Mouse (Mus musculus) testis, adult 2 months (tissue): ENCODE results near the gene 1810062G17Rik. TPM values are rescaled to one million over a fixed set of nuclear protein-coding genes. Genes with fewer than 3 reads are reported as not detected.

Experiments used
- H3K27ac ChIP-seq: fragments of 200-500 bp; 2 replicates; pipeline ENCODE4 v1.5.1; 2012; ENCODE audit warnings: low read depth, low read length; ENCODE audit not compliant: control insufficient read depth, insufficient read depth
- H3K27me3 ChIP-seq: fragments of 200-500 bp; 2 replicates; pipeline ENCODE4 v1.6.1; 2012; ENCODE audit warnings: mild to moderate bottlenecking, low read length, moderate library complexity; ENCODE audit not compliant: control insufficient read depth, insufficient read depth
- H3K36me3 ChIP-seq: fragments of 200-500 bp; 2 replicates; pipeline ENCODE4 v1.6.1; 2012; ENCODE audit warnings: mild to moderate bottlenecking, low read length; ENCODE audit not compliant: control insufficient read depth, insufficient read depth
- H3K4me1 ChIP-seq: fragments of 200-500 bp; 2 replicates; pipeline ENCODE4 v1.6.1; 2012; ENCODE audit warnings: low read length; ENCODE audit not compliant: control insufficient read depth, insufficient read depth
- H3K4me3 ChIP-seq: fragments of 200-500 bp; 2 replicates; pipeline ENCODE4 v1.5.1; 2012; ENCODE audit warnings: low read depth, mild to moderate bottlenecking, low read length, moderate library complexity, mixed read lengths; ENCODE audit not compliant: control insufficient read depth
- CTCF ChIP-seq: fragments of 200-500 bp; IDR thresholded peaks from 2 replicates; pipeline ENCODE4 v1.5.1; 2012; ENCODE audit warnings: low read depth, mild to moderate bottlenecking, inconsistent platforms, low read length, moderate library complexity; ENCODE audit not compliant: control insufficient read depth, insufficient read depth, insufficient replicate concordance
- POLR2A ChIP-seq: fragments of 200-500 bp; IDR thresholded peaks from 2 replicates; pipeline ENCODE4 v1.6.1; 2012; ENCODE audit warnings: low read depth, mild to moderate bottlenecking, inconsistent platforms, low read length, moderate library complexity; ENCODE audit not compliant: control insufficient read depth
- polyA plus RNA-seq: library from polyadenylated mRNA; depleted of rRNA; stranded (reverse); fragments of >200 nt; gene quantifications from 2 replicates; pipeline ENCODE4 v1.2.3, GENCODE M21; 2012; rRNA removed

The 1810062G17Rik gene
- 0.40 and 0.78 TPM in 2 replicates for polyA plus RNA-seq

DNA sequence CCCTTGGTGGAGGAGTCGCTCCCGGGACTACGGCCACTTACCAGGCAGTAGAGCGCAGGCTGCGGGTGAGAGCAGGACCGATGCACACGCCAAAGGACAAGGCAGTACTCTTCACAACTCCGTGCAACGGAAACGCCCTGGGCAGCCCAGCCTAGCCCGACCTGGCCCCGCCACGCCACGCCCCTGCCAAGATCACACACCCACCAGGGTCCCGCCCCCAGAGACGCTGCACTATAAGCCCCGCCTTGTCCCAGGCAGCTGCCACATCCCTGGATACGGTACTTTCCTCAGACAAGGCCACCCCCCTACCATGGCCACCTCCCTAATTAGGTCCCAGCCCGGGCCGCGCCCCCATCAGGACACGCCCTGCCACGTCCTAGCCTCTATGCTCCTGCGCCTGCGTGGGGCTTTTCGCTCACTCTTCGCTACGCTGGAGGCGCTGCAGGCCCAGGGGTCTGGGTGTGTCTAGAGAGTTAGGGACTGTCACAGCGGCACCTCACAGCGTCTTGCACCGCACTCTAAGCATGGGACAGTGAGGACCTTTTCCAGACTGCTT lies at the start of gene 1810062G17Rik, which contains the start of gene Anxa5:
Gene 1810062G17Rik (plus strand): TSS at position 406 of the 556 bp plus-strand sequence.
Gene Anxa5 (minus strand): TSS at position 363 of the 556 bp plus-strand sequence.
- H3K27ac ChIP-seq = peak within 1 kb of the TSS; percentile 65
- H3K27me3 ChIP-seq = no peaks in the 10 kb centered on the region
- H3K4me1 ChIP-seq = peaks cover 8% of the 10 kb centered on the region
- peak; percentile 81 for TF ChIP-seq POLR2A
- peak; percentile 36; the same call in 1 of the 2 replicates for TF ChIP-seq CTCF
- no peaks in the 10 kb centered on the region for H3K36me3 ChIP-seq
- H3K4me3 ChIP-seq = peak within 1 kb of the TSS; percentile 90

DNA sequence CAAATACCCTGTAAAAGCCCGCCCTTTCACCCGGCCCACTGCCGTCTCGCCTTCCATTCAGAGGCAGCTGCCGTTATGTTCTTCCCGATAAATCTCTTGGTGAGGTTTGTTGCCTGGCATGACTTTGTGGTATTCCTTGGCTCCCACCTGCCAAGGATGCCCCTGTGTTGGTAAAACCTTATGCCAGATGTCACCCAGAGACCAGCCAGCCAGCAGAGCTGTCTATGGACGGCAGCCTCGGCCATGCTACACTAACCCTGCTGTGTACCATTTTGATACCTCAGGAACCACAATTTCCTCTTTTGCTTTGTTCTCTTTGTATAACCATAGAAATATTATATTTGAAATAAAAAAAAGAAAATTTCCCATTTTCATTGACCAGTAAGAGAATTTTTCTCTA lies 48.4 kb upstream of the 1810062G17Rik start:
- Histone ChIP-seq H3K27me3 (no peaks in the 10 kb centered on the region), H3K4me1 (peaks cover 2% of the 10 kb centered on the region), H3K36me3 (no peaks in the 10 kb centered on the region), H3K27ac (no peak overlapping the region), H3K4me3 (no peak overlapping the region)
- TF ChIP-seq POLR2A (no peak), CTCF (no peak)

DNA sequence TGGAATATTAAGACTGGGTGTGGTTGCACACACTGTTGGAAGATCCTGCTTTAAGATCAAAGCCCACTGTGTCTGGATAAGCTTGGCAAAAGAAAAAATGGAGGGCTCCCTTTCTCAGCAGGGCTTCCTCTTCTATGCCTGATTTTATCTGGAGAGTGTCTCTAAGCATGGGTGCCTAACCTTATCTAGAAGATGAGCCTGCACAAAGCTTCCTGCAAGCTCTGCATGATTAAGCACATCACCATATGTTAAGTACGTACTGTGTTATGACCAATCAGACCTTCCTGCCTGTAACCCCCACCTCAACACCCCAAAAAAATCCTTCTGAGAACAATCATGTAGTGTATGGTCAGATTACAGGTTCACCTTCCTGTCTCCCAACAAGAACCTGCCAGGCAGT lies 45.4 kb upstream of the 1810062G17Rik start:
- Histone ChIP-seq H3K4me3 (no peak overlapping the region), H3K4me1 (peaks cover 2% of the 10 kb centered on the region), H3K27ac (no peak overlapping the region), H3K27me3 (no peaks in the 10 kb centered on the region), H3K36me3 (no peaks in the 10 kb centered on the region)
- TF ChIP-seq CTCF (no peak), POLR2A (no peak)

DNA sequence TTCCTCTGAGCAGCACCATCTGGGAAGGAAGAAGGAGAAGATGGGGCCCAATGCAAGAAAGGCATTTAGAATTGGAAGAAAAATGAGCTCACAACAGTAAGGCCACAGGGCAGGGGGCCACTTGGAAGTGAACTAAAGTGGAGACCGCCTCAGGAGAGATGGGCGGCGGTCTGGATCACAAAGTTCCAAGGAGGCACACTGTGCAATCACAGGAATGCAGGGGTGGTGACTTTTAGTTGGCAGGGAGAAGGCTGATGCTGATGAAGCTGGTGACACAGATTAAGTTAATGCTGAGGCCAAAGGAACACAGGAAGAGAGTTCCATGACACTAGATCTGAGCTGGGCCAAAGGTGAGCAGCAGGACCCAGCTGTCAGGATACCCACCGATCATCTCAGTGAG lies 35.5 kb upstream of the 1810062G17Rik start:
- H3K36me3 ChIP-seq = no peaks in the 10 kb centered on the region
- no peak overlapping the region for H3K4me3 ChIP-seq
- no peaks in the 10 kb centered on the region for H3K27me3 ChIP-seq
- TF ChIP-seq POLR2A (no peak), CTCF (no peak)
- no peak overlapping the region for H3K27ac ChIP-seq
- H3K4me1 ChIP-seq = no peaks in the 10 kb centered on the region

DNA sequence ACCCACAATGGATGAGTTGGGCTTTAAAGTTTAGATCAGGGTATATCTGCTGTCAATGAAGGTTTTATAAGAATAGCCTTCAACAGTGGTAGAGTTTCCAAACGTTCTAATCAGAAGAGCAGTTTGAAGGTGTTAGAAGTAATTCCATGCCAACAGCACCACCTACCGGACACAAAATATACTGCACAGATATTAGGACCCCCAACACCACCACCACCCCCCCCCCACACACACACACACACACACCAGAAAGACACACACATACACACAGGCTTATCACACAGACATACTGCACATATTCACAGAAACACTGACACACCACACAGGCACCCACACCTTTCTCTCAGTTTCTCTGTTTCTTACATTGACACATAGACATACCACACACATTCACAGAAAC lies 33.3 kb upstream of the 1810062G17Rik start:
- H3K4me3 ChIP-seq = no peak overlapping the region
- TF ChIP-seq CTCF (peak; percentile 15; the same call in 1 of the 2 replicates), POLR2A (no peak)
- H3K27me3 ChIP-seq = no peaks in the 10 kb centered on the region
- no peaks in the 10 kb centered on the region for H3K36me3 ChIP-seq
- H3K4me1 ChIP-seq = no peaks in the 10 kb centered on the region
- H3K27ac ChIP-seq = no peak overlapping the region

DNA sequence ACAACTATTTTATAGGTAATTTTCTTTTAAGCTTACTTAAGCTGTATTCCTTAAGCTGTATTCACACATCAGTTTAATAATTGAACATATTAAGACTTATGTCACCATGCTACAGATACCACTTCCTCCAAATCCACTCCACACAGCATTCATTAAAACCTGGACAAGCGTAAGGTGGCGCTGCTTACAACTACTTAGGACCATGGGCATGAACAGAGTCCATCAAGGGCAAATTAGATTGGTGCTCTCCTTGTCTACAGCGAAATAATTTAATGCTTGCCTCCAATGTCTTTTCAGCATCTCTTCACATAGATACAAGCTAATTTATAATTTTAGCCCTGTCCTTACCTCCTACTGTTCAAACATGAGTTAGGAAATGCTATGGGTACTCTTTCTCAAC lies 29.7 kb upstream of the 1810062G17Rik start:
- H3K4me3 ChIP-seq = no peak overlapping the region
- H3K36me3 ChIP-seq = no peaks in the 10 kb centered on the region
- no peak overlapping the region for H3K27ac ChIP-seq
- H3K27me3 ChIP-seq = no peaks in the 10 kb centered on the region
- TF ChIP-seq CTCF (no peak), POLR2A (no peak)
- H3K4me1 ChIP-seq = no peaks in the 10 kb centered on the region

DNA sequence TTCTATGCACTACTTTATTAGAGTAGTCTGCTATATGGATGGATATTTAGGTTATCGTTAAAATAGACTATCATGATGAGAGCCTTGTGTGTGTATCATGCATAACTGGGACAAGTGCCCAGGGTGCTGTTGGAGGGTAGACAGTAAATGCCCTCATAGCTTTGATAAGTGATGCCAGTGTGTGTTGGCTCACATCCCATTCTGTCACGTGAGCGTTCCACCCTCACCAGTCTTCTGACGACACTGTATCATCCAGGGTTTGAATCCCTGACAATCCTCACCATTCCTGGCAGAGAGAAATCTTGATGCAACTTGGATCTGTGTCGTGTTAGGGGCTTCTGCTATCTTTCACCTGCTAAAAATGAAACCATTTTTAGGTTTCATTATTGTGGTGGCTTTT lies 29.2 kb upstream of the 1810062G17Rik start:
- TF ChIP-seq CTCF (no peak), POLR2A (no peak)
- H3K36me3 ChIP-seq = no peaks in the 10 kb centered on the region
- no peak overlapping the region for H3K4me3 ChIP-seq
- no peaks in the 10 kb centered on the region for H3K27me3 ChIP-seq
- no peak overlapping the region for H3K27ac ChIP-seq
- no peaks in the 10 kb centered on the region for H3K4me1 ChIP-seq

DNA sequence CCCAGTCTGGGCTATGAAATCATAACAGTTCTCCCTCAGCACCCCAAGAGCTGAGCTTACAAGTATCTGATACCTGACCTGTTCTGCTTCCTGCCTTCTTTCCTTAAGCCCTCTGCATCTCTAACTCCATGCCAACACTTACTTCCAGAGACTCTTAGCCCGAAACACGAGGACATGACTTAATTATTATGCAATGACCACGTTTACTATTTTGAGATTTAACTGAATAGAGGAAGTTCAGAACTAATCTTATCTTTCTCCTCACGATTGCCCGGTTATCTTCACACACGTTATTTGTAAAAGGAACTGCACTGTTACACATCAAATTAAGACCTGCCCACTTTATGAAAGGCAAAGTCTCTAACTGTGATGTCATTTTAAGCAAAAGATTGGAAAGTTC lies 28.8 kb upstream of the 1810062G17Rik start:
- Histone ChIP-seq H3K27ac (no peak overlapping the region), H3K27me3 (no peaks in the 10 kb centered on the region), H3K4me1 (no peaks in the 10 kb centered on the region), H3K36me3 (no peaks in the 10 kb centered on the region), H3K4me3 (no peak overlapping the region)
- TF ChIP-seq CTCF (no peak), POLR2A (no peak)
